Mouse (Mus musculus): ENCODE measurements around the gene Car14. TPM values are rescaled to one million over a fixed set of nuclear protein-coding genes. Genes with fewer than 3 reads are reported as not detected.
A peak's percentile ranks its signal among the peaks of the same experiment; 100 is the strongest.

Gene Car14
- polyA plus RNA-seq, 1 experiment from 2014 or later = 1.1 TPM

DNA sequence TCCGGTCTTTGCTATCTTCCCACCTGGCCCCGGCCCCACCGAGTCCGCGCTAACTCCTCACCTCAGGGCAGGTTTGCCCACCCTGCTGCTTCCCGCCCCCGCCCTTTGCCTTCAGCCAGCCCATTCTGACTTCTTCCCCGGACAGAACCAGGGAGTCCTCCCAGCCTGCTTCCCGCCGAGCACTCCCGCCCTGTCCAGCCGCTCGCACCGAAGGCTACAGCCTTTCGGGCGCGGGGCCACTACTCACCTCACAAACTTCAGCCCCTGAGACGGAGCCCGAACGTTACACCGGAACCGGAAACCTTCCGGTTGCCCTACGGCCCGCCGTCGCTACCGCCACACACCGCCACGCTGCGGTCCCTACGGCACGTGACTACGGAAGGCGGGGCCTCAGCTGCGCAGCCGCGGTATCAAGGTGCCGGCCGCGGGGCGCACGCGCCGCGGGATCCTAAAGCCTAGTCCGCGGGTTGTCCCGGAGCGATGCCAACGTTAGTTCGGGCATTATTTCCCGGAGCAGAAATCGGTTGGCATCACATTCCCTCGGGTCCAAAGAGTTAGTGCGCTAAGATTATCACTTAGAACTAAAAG is 48.9 kb downstream of the Car14 start, which contains the start of gene Prpf3:
Gene Prpf3 (minus strand): TSS at position 384 of the 588 bp plus-strand sequence.
- Histone ChIP-seq H3K9ac (ENCODE audit: low read depth, low read length) (peak within 1 kb of the TSS; percentile 93), H3K4me2 (ENCODE audit: low read depth, low read length) (peak within 1 kb of the TSS; percentile 60), H3K4me1 (ENCODE audit: control insufficient read depth, insufficient read depth, low read length) (peaks cover 5% of the 10 kb centered on the region), H3K27ac (ENCODE audit: low read length) (peak within 1 kb of the TSS; percentile 76), H3K27me3 (replicated peaks; ENCODE audit: control insufficient read depth, insufficient read depth, low read length) (no peaks in the 10 kb centered on the region), H3K9me3 (ENCODE audit: control insufficient read depth, low read length) (no peaks in the 10 kb centered on the region), H3K4me3 (ENCODE audit: low read length) (peak within 1 kb of the TSS; percentile 86), H3K36me3 (ENCODE audit: control insufficient read depth, insufficient read depth, low read length) (peaks cover 5% of the 10 kb centered on the region)
- under 1% methylated on average over 56 of the region's 56 CpGs for WGBS
- peak; percentile 99 for ATAC-seq

DNA sequence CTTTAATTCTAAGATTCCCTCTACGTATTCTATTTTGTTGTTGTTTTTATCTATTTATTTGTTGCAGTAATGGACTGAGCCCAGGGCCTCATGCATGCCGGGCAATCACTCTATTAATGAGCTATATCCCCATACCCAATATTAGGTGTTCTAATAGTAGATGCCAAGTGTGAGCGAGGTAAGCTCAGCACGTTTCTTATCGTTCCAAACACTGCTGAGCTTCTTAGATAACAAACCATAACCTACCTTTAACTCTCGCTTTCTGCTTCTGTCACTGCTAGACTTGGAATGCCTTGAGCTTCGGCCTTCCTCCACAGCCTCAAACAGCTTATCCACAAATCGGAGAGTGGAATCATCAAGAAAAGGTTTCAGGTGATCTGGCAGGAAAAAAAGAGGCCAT is 53.2 kb downstream of the Car14 start:
- Histone ChIP-seq H3K36me3 (ENCODE audit: control insufficient read depth, insufficient read depth, low read length) (peaks cover 13% of the 10 kb centered on the region), H3K9ac (ENCODE audit: low read depth, low read length) (no peak overlapping the region)
- 93% methylated on average over 8 of the region's 8 CpGs for WGBS

DNA sequence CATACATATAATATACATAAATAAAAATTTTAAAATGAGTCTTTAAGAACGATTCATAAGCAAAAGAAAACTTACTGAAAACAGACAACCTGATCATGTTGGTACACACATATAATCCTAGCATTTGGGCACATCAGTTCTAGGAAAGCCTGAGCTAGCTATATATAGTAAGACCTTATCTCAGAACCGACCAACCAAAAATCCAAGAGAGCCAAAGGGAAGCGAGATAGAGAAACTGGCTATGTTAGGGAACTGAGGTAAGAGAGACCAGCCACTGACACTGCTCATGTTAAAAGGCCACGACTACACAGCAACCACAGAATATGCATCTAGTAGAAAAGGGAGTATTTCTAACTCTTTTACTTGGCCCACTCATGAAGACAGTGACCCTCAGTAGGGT is 53.9 kb downstream of the Car14 start:
- no peaks in the 10 kb centered on the region for H3K9me3 ChIP-seq (ENCODE audit: control insufficient read depth, low read length)
- no peak for ATAC-seq
- H3K4me1 ChIP-seq (ENCODE audit: control insufficient read depth, insufficient read depth, low read length) = peaks cover 5% of the 10 kb centered on the region
- no peak overlapping the region for H3K9ac ChIP-seq (ENCODE audit: low read depth, low read length)
- WGBS = 83% methylated on average over 4 of the region's 4 CpGs
- no peak overlapping the region for H3K4me2 ChIP-seq (ENCODE audit: low read depth, low read length)
- no peak overlapping the region for H3K4me3 ChIP-seq (ENCODE audit: low read length)
- no peak overlapping the region for H3K27ac ChIP-seq (ENCODE audit: low read length)
- H3K27me3 ChIP-seq (replicated peaks; ENCODE audit: control insufficient read depth, insufficient read depth, low read length) = no peaks in the 10 kb centered on the region
- peaks cover 16% of the 10 kb centered on the region for H3K36me3 ChIP-seq (ENCODE audit: control insufficient read depth, insufficient read depth, low read length)

More for the DNA sequence above, 53.2 kb downstream of the Car14 start:
- H3K27me3 ChIP-seq (replicated peaks; ENCODE audit: control insufficient read depth, insufficient read depth, low read length) = no peaks in the 10 kb centered on the region
- no peak for ATAC-seq
- H3K27ac ChIP-seq (ENCODE audit: low read length) = no peak overlapping the region
- no peaks in the 10 kb centered on the region for H3K9me3 ChIP-seq (ENCODE audit: control insufficient read depth, low read length)
- no peak overlapping the region for H3K4me3 ChIP-seq (ENCODE audit: low read length)
- no peak overlapping the region for H3K4me2 ChIP-seq (ENCODE audit: low read depth, low read length)
- peaks cover 5% of the 10 kb centered on the region for H3K4me1 ChIP-seq (ENCODE audit: control insufficient read depth, insufficient read depth, low read length)

Other genes starting within 250 kb of the Car14 start
- gene Mcl1, start 245.9 kb downstream of the Car14 start, polyA plus RNA-seq (2015; fragmentation: Nextera tagmentation; extraction: Ambion mirVana) = 14.7 and 17.0 TPM in 2 replicates
- 2.5 and 3.2 TPM in 2 replicates for gene Adamtsl4, start 216.8 kb downstream of the Car14 start, polyA plus RNA-seq (2015; fragmentation: Nextera tagmentation; extraction: Ambion mirVana)
- 15.3 and 17.8 TPM in 2 replicates for gene Ecm1, start 165.1 kb downstream of the Car14 start, polyA plus RNA-seq (2015; fragmentation: Nextera tagmentation; extraction: Ambion mirVana)
- gene Tars2, start 144.5 kb downstream of the Car14 start, polyA plus RNA-seq (2015; fragmentation: Nextera tagmentation; extraction: Ambion mirVana) = 56.3 and 58.9 TPM in 2 replicates
- gene Rprd2, start 85.8 kb downstream of the Car14 start, polyA plus RNA-seq (2015; fragmentation: Nextera tagmentation; extraction: Ambion mirVana) = 13.5 TPM in 2 replicates
- 39.2 and 42.0 TPM in 2 replicates for gene Prpf3, start 48.8 kb downstream of the Car14 start, polyA plus RNA-seq (2015; fragmentation: Nextera tagmentation; extraction: Ambion mirVana)
- gene Mrps21, start 33.2 kb downstream of the Car14 start, polyA plus RNA-seq (2015; fragmentation: Nextera tagmentation; extraction: Ambion mirVana) = 357 and 360 TPM in 2 replicates
- 6.4 and 7.6 TPM in 2 replicates for gene Ciart, start 22.4 kb downstream of the Car14 start, polyA plus RNA-seq (2015; fragmentation: Nextera tagmentation; extraction: Ambion mirVana)
- 18.4 and 19.8 TPM in 2 replicates for gene BC028528, start 12.7 kb downstream of the Car14 start, polyA plus RNA-seq (2015; fragmentation: Nextera tagmentation; extraction: Ambion mirVana)
- gene Aph1a, start 10.7 kb downstream of the Car14 start, polyA plus RNA-seq (2015; fragmentation: Nextera tagmentation; extraction: Ambion mirVana) = 47.7 and 55.6 TPM in 2 replicates
- gene Anp32e, start 24.6 kb upstream of the Car14 start, polyA plus RNA-seq (2015; fragmentation: Nextera tagmentation; extraction: Ambion mirVana) = 140 and 150 TPM in 2 replicates
- 17.3 and 17.7 TPM in 2 replicates for gene Plekho1, start 91.3 kb upstream of the Car14 start, polyA plus RNA-seq (2015; fragmentation: Nextera tagmentation; extraction: Ambion mirVana)
- 28.0 and 28.5 TPM in 2 replicates for gene Vps45, start 153.8 kb upstream of the Car14 start, polyA plus RNA-seq (2015; fragmentation: Nextera tagmentation; extraction: Ambion mirVana)
- gene Otud7b, start 199.8 kb upstream of the Car14 start, polyA plus RNA-seq (2015; fragmentation: Nextera tagmentation; extraction: Ambion mirVana) = 14.7 and 15.5 TPM in 2 replicates

All from intestine, embryonic 16.5 days (tissue).